Mouse (Mus musculus): ENCODE measurements around the gene Capzb. TPM values are rescaled to one million over a fixed set of nuclear protein-coding genes. Genes with fewer than 3 reads are reported as not detected.

The Capzb gene
- polyA plus RNA-seq, 1 experiment from 2014 or later: 330 TPM

GRCm38 (mm10) chr4:139310899-139311701 is 118.4 kb downstream of the Capzb start:
- peaks cover 28% of the 10 kb centered on the region for H3K4me1 ChIP-seq
- no peaks in the 10 kb centered on the region for H3K9me3 ChIP-seq
- H3K9ac ChIP-seq: peak overlapping the region; percentile 84
- H3K4me3 ChIP-seq: peak overlapping the region; percentile 82
- ATAC-seq (replicated peaks): peak; percentile 85
- H3K27me3 ChIP-seq (replicated peaks): no peaks in the 10 kb centered on the region
- under 1% methylated on average over 53 of the region's 53 CpGs for WGBS
- H3K36me3 ChIP-seq (replicated peaks): no peaks in the 10 kb centered on the region; the same call in 1 of the 2 replicates
- peak overlapping the region; percentile 70 for H3K4me2 ChIP-seq
- peak overlapping the region; percentile 77 for H3K27ac ChIP-seq

GRCm38 (mm10) chr4:139311707-139312106 is 119.0 kb downstream of the Capzb start:
- peak overlapping the region; percentile 82 for H3K4me3 ChIP-seq
- peak overlapping the region; percentile 70 for H3K4me2 ChIP-seq
- ATAC-seq (replicated peaks): no peak
- 14% methylated on average over 14 of the region's 14 CpGs for WGBS
- H3K36me3 ChIP-seq (replicated peaks): no peaks in the 10 kb centered on the region; the same call in 1 of the 2 replicates
- no peak overlapping the region for H3K27ac ChIP-seq
- peaks cover 28% of the 10 kb centered on the region for H3K4me1 ChIP-seq
- H3K27me3 ChIP-seq (replicated peaks): no peaks in the 10 kb centered on the region
- H3K9me3 ChIP-seq: no peaks in the 10 kb centered on the region
- peak overlapping the region; percentile 84; the same call in 1 of the 2 replicates for H3K9ac ChIP-seq

GRCm38 (mm10) chr4:139312632-139313031 is 119.9 kb downstream of the Capzb start:
- Histone ChIP-seq H3K4me1 (peaks cover 28% of the 10 kb centered on the region), H3K9me3 (no peaks in the 10 kb centered on the region), H3K4me3 (no peak overlapping the region), H3K36me3 (replicated peaks) (no peaks in the 10 kb centered on the region; the same call in 1 of the 2 replicates), H3K4me2 (no peak overlapping the region), H3K9ac (no peak overlapping the region), H3K27me3 (replicated peaks) (no peaks in the 10 kb centered on the region), H3K27ac (no peak overlapping the region)
- WGBS: 53% methylated on average over 4 of the region's 4 CpGs
- ATAC-seq (replicated peaks): no peak

GRCm38 (mm10) chr4:139318449-139318848 is 125.8 kb downstream of the Capzb start:
- H3K27me3 ChIP-seq (replicated peaks): no peaks in the 10 kb centered on the region
- no peak overlapping the region for H3K4me2 ChIP-seq
- no peak for ATAC-seq (replicated peaks)
- H3K9me3 ChIP-seq: no peaks in the 10 kb centered on the region
- H3K27ac ChIP-seq: no peak overlapping the region
- no peak overlapping the region for H3K9ac ChIP-seq
- WGBS: 92% methylated on average over 11 of the region's 11 CpGs
- H3K4me3 ChIP-seq: no peak overlapping the region
- peaks cover 11% of the 10 kb centered on the region; the same call in 1 of the 2 replicates for H3K36me3 ChIP-seq (replicated peaks)
- no peaks in the 10 kb centered on the region for H3K4me1 ChIP-seq

GRCm38 (mm10) chr4:139319740-139320139 is 127.0 kb downstream of the Capzb start:
- H3K27ac ChIP-seq: no peak overlapping the region
- no peaks in the 10 kb centered on the region for H3K27me3 ChIP-seq (replicated peaks)
- no peak overlapping the region for H3K9ac ChIP-seq
- H3K4me3 ChIP-seq: no peak overlapping the region
- ATAC-seq (replicated peaks): no peak
- 94% methylated on average over 4 of the region's 4 CpGs for WGBS
- peaks cover 11% of the 10 kb centered on the region; the same call in 1 of the 2 replicates for H3K36me3 ChIP-seq (replicated peaks)
- no peaks in the 10 kb centered on the region for H3K4me1 ChIP-seq
- H3K9me3 ChIP-seq: no peaks in the 10 kb centered on the region
- no peak overlapping the region for H3K4me2 ChIP-seq

- H3K4me2 ChIP-seq: no peak overlapping the region
- H3K4me3 ChIP-seq: no peak overlapping the region
- H3K9ac ChIP-seq: no peak overlapping the region
- no peaks in the 10 kb centered on the region for H3K4me1 ChIP-seq
- 10% methylated on average over 10 of the region's 10 CpGs for WGBS
- 0 out of 2 replicates have a peak, but pooled peaks cover 3% of the 10 kb centered on the region for H3K27me3 ChIP-seq (replicated peaks)
- ATAC-seq (replicated peaks): no peak
- H3K9me3 ChIP-seq: no peaks in the 10 kb centered on the region
- no peak overlapping the region for H3K27ac ChIP-seq
- H3K36me3 ChIP-seq (replicated peaks): no peaks in the 10 kb centered on the region
Observed at GRCm38 (mm10) chr4:139330605-139331004, 137.9 kb downstream of the Capzb start.

GRCm38 (mm10) chr4:139334631-139335295 is 142.1 kb downstream of the Capzb start:
- no peak overlapping the region for H3K4me2 ChIP-seq
- 69% methylated on average over 7 of the region's 9 CpGs for WGBS
- no peak for ATAC-seq (replicated peaks)

GRCm38 (mm10) chr4:139335507-139335906 is 142.8 kb downstream of the Capzb start:
- Histone ChIP-seq H3K27me3 (replicated peaks) (peaks cover 18% of the 10 kb centered on the region), H3K4me3 (no peak overlapping the region), H3K27ac (no peak overlapping the region), H3K9ac (no peak overlapping the region), H3K36me3 (replicated peaks) (no peaks in the 10 kb centered on the region), H3K4me1 (no peaks in the 10 kb centered on the region), H3K9me3 (no peaks in the 10 kb centered on the region), H3K4me2 (no peak overlapping the region)
- ATAC-seq (replicated peaks): no peak
- 70% methylated on average over 7 of the region's 7 CpGs for WGBS

More at GRCm38 (mm10) chr4:139334631-139335295, 142.1 kb downstream of the Capzb start:
- Histone ChIP-seq H3K27me3 (replicated peaks) (peaks cover 18% of the 10 kb centered on the region), H3K27ac (no peak overlapping the region), H3K9ac (no peak overlapping the region), H3K36me3 (replicated peaks) (no peaks in the 10 kb centered on the region), H3K9me3 (no peaks in the 10 kb centered on the region), H3K4me1 (no peaks in the 10 kb centered on the region), H3K4me3 (no peak overlapping the region)

GRCm38 (mm10) chr4:139336822-139337483 is 144.3 kb downstream of the Capzb start:
- 27% methylated on average over 24 of the region's 24 CpGs for WGBS
- no peak for ATAC-seq (replicated peaks)
- H3K4me1 ChIP-seq: no peaks in the 10 kb centered on the region
- no peaks in the 10 kb centered on the region for H3K36me3 ChIP-seq (replicated peaks)
- no peak overlapping the region for H3K27ac ChIP-seq
- H3K4me2 ChIP-seq: peak overlapping the region; percentile 29
- H3K4me3 ChIP-seq: no peak overlapping the region
- H3K9ac ChIP-seq: no peak overlapping the region
- H3K27me3 ChIP-seq (replicated peaks): peaks cover 18% of the 10 kb centered on the region
- H3K9me3 ChIP-seq: no peaks in the 10 kb centered on the region

- Histone ChIP-seq H3K36me3 (replicated peaks) (no peaks in the 10 kb centered on the region), H3K27me3 (replicated peaks) (peaks cover 15% of the 10 kb centered on the region), H3K4me2 (no peak overlapping the region), H3K9me3 (no peaks in the 10 kb centered on the region), H3K9ac (no peak overlapping the region), H3K4me1 (no peaks in the 10 kb centered on the region), H3K4me3 (no peak overlapping the region), H3K27ac (no peak overlapping the region)
- no peak for ATAC-seq (replicated peaks)
- WGBS: 58% methylated on average over 33 of the region's 33 CpGs
Observed at GRCm38 (mm10) chr4:139338145-139338544, 145.4 kb downstream of the Capzb start.

- Histone ChIP-seq H3K4me2 (no peak overlapping the region), H3K9me3 (no peaks in the 10 kb centered on the region), H3K4me1 (no peaks in the 10 kb centered on the region), H3K27ac (no peak overlapping the region), H3K4me3 (no peak overlapping the region), H3K9ac (no peak overlapping the region), H3K36me3 (replicated peaks) (no peaks in the 10 kb centered on the region), H3K27me3 (replicated peaks) (peaks cover 15% of the 10 kb centered on the region)
- WGBS: 81% methylated on average over 4 of the region's 4 CpGs
- no peak for ATAC-seq (replicated peaks)
Observed at GRCm38 (mm10) chr4:139340835-139341234, 148.1 kb downstream of the Capzb start.

Measured in midbrain, embryonic 15.5 days (tissue).